Mouse (Mus musculus) thymus, adult 2 months (tissue): ENCODE results near the gene Sgsh.

ENCODE experiments used
- CTCF ChIP-seq: fragments of 200-500 bp; IDR thresholded peaks from 2 replicates; pipeline ENCODE4 v1.5.1; 2012; ENCODE audit warnings: mild to moderate bottlenecking, control low read depth, low read length, moderate library complexity, borderline replicate concordance; ENCODE audit not compliant: control insufficient read depth, poor library complexity, insufficient read depth; ENCODE audit errors: extremely low read depth
- POLR2A ChIP-seq: fragments of 200-500 bp; IDR thresholded peaks from 2 replicates; pipeline ENCODE4 v1.6.1; 2012; ENCODE audit warnings: mild to moderate bottlenecking, low read length, control low read depth, moderate library complexity; ENCODE audit not compliant: control insufficient read depth, poor library complexity, insufficient read depth; ENCODE audit errors: extremely low read depth

GRCm38 (mm10) chr11:119316720-119317119, 38.6 kb downstream of the Sgsh start:
- no peak for TF ChIP-seq CTCF
- no peak for TF ChIP-seq POLR2A
